Mouse (Mus musculus): Measurements from ENCODE around the gene Fgd6.

DNA sequence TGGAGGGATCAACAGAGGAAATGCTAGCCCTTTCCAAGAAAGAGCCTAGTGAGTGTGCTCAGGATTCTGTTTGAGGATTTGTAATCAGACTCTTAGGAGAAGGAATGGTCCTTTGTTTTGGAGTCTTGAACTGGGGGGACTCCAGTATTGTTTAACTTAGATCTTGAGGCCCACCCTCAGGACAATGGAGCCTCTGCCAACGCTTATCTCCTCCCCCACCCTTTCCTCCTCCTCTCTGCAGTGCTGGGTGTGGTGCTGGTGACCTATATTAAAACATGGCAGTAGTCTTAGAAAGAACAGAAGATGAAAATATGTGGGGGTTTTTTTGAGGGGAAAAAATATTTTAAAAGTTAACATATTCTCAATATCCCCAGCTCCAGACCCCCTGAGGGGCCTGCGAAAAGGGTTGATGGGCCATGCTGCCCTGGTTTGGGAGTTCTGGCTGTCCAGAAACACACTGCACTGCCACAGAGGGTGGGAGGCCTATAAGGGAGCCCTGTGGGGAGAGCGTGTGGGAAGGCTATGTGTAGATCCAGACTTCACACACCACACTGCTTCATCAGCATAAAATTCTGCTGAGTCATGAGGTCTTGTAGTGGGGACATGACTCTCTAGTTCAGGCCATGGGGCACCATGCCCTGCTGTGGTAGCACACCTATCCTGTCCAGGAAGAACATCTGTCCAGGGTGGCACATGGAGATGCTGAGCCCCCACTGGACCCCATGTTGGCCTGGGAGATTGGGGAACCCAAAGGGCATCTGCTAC, 61.5 kb downstream of the Fgd6 start:
- TF ChIP-seq POLR2A (IDR thresholded peaks at IDR 0.05; ENCODE audit: low read depth, low read length) (no peak), CTCF (IDR thresholded peaks at IDR 0.05; ENCODE audit: extremely low read depth, insufficient read length, insufficient replicate concordance, low read depth, low read length) (no peak)
